Mouse (Mus musculus) hindbrain, postnatal 0 days (tissue): Measurements from ENCODE around the gene Ybx2. TPM values are rescaled to one million over a fixed set of nuclear protein-coding genes. Genes with fewer than 3 reads are reported as not detected.

ENCODE experiments used
- ATAC-seq: fragments of 200-750 bp; cut with Nextera tagmentation; 2 replicates; pipeline ENCODE4 v1.8.0; 2017; ENCODE audit warnings: mild to moderate bottlenecking, moderate TSS enrichment, moderate library complexity
- DNase-seq: peaks from one replicate; pipeline ENCODE4 v3.0.0-alpha.2; 2015; ENCODE audit warnings: low spot score
- H3K27ac ChIP-seq: fragments of 300-500 bp; sonication (generic); 2 replicates; pipeline ENCODE4 v1.5.1; 2014; ENCODE audit warnings: mild to moderate bottlenecking
- H3K27me3 ChIP-seq: fragments of 300-500 bp; sonication (generic); 2 replicates; pipeline ENCODE4 v1.6.1; 2014; ENCODE audit warnings: low read length, mixed read lengths; ENCODE audit not compliant: insufficient read depth
- H3K36me3 ChIP-seq: fragments of 300-500 bp; sonication (generic); 2 replicates; pipeline ENCODE4 v1.6.1; 2014; ENCODE audit warnings: low read length, mixed read lengths; ENCODE audit not compliant: insufficient read depth
- H3K4me1 ChIP-seq: fragments of 300-500 bp; sonication (generic); 2 replicates; pipeline ENCODE4 v1.6.1; 2014; ENCODE audit warnings: antibody characterized with exemption, low read length, mixed read lengths; ENCODE audit not compliant: insufficient read depth
- H3K4me2 ChIP-seq: fragments of 300-500 bp; sonication (generic); 2 replicates; pipeline ENCODE4 v1.6.1; 2014; ENCODE audit warnings: low read depth, mild to moderate bottlenecking, low read length, moderate library complexity, mixed read lengths
- H3K4me3 ChIP-seq: fragments of 300-500 bp; sonication (generic); 2 replicates; pipeline ENCODE4 v1.5.1; 2014; ENCODE audit warnings: low read length
- H3K9ac ChIP-seq: fragments of 300-500 bp; sonication (generic); replicated peaks from 2 replicates; pipeline ENCODE4 v1.6.1; 2014; ENCODE audit warnings: mild to moderate bottlenecking, low read length, moderate library complexity, mixed read lengths
- H3K9me3 ChIP-seq: fragments of 300-500 bp; sonication (generic); 2 replicates; pipeline ENCODE4 v1.6.1; 2016; ENCODE audit warnings: low read length, mixed read lengths
- CTCF ChIP-seq: IDR thresholded peaks from 2 replicates; pipeline ENCODE4 v1.5.1; 2016; ENCODE audit warnings: antibody characterized with exemption, control low read depth, low read depth
- WGBS: fragments of 180-500 bp; shearing (Covaris S2); extraction: QIAGEN DNeasy Blood & Tissue Kit; methylation state at CpG from one replicate; pipeline ENCODE4 v1.1.7; 2014; 5-methylcytosine and 5-hydroxymethylcytosine counted together
- polyA plus RNA-seq: library from polyadenylated mRNA; unstranded; fragments of >200 nt; fragmentation: Nextera tagmentation; extraction: Ambion mirVana; gene quantifications from 2 replicates; pipeline ENCODE4 v1.2.1, GENCODE M21; 2015
- total RNA-seq: library from RNA; depleted of rRNA; stranded (reverse); fragments of >200 nt; gene quantifications from 2 replicates; pipeline ENCODE4 v1.2.3, GENCODE M21; 2014

Ybx2 gene
- total and polyA plus RNA-seq, 2 experiments from 2014 or later: 3.3 to 23.9 TPM

DNA sequence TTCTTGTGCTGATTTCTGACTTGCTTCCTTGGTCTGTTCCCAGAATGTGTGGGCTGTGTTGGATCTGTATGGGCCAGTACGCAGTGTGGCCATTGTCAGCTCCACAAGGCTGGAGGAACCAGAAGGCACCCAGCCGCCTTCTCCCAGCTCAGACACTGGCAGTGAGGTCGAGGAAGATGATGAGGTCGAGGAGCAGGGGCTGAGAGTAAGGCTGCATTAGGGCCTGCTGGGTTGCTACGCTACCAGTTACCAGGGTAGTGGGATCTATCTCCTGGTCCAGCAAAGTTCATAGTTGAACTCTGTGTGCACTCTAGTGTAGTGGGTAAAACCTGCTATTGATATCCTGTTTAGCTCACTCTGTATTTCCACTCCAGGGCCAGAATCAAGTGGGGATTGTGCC lies 26.4 kb upstream of the Ybx2 start:
- no peaks in the 10 kb centered on the region for H3K27me3 ChIP-seq
- 90% methylated on average over 5 of the region's 5 CpGs for WGBS
- ATAC-seq (no peak), DNase-seq (no peak)
- no peak overlapping the region for H3K4me2 ChIP-seq
- H3K27ac ChIP-seq: no peak overlapping the region
- peaks cover 3% of the 10 kb centered on the region; the same call in 1 of the 2 replicates for H3K4me1 ChIP-seq
- H3K9ac ChIP-seq: no peak overlapping the region
- H3K4me3 ChIP-seq: no peak overlapping the region
- H3K9me3 ChIP-seq: no peaks in the 10 kb centered on the region
- H3K36me3 ChIP-seq: peaks cover 78% of the 10 kb centered on the region
- no peak for TF ChIP-seq CTCF

GRCm38 (mm10) chr11:69910177-69910576 lies 25.4 kb upstream of the Ybx2 start:
- H3K27ac ChIP-seq: no peak overlapping the region
- H3K9ac ChIP-seq: no peak overlapping the region
- H3K4me3 ChIP-seq: no peak overlapping the region
- H3K4me2 ChIP-seq: no peak overlapping the region
- ATAC-seq: no peak
- 97% methylated on average over 8 of the region's 8 CpGs for WGBS
- DNase-seq: no peak
- peaks cover 74% of the 10 kb centered on the region for H3K36me3 ChIP-seq
- H3K4me1 ChIP-seq: peaks cover 8% of the 10 kb centered on the region; the same call in 1 of the 2 replicates
- no peaks in the 10 kb centered on the region for H3K27me3 ChIP-seq
- no peaks in the 10 kb centered on the region for H3K9me3 ChIP-seq
- no peak for TF ChIP-seq CTCF

- no peak overlapping the region for H3K4me2 ChIP-seq
- no peak overlapping the region for H3K4me3 ChIP-seq
- no peak overlapping the region for H3K27ac ChIP-seq
- H3K27me3 ChIP-seq: no peaks in the 10 kb centered on the region
- DNase-seq (no peak), ATAC-seq (no peak)
- H3K4me1 ChIP-seq: peaks cover 8% of the 10 kb centered on the region; the same call in 1 of the 2 replicates
- WGBS: 93% methylated on average over 17 of the region's 17 CpGs
- no peak for TF ChIP-seq CTCF
- H3K36me3 ChIP-seq: peaks cover 72% of the 10 kb centered on the region
- no peaks in the 10 kb centered on the region for H3K9me3 ChIP-seq
- no peak overlapping the region for H3K9ac ChIP-seq
These were observed 24.6 kb upstream of the Ybx2 start for GRCm38 (mm10) chr11:69910781-69911560.

GRCm38 (mm10) chr11:69911701-69912100 lies 23.9 kb upstream of the Ybx2 start:
- Histone ChIP-seq H3K4me3 (no peak overlapping the region), H3K9me3 (no peaks in the 10 kb centered on the region), H3K27ac (no peak overlapping the region), H3K9ac (no peak overlapping the region), H3K4me2 (no peak overlapping the region), H3K36me3 (peaks cover 70% of the 10 kb centered on the region), H3K27me3 (no peaks in the 10 kb centered on the region), H3K4me1 (peaks cover 8% of the 10 kb centered on the region; the same call in 1 of the 2 replicates)
- 96% methylated on average over 6 of the region's 6 CpGs for WGBS
- TF ChIP-seq CTCF: no peak
- ATAC-seq (no peak), DNase-seq (no peak)

DNA sequence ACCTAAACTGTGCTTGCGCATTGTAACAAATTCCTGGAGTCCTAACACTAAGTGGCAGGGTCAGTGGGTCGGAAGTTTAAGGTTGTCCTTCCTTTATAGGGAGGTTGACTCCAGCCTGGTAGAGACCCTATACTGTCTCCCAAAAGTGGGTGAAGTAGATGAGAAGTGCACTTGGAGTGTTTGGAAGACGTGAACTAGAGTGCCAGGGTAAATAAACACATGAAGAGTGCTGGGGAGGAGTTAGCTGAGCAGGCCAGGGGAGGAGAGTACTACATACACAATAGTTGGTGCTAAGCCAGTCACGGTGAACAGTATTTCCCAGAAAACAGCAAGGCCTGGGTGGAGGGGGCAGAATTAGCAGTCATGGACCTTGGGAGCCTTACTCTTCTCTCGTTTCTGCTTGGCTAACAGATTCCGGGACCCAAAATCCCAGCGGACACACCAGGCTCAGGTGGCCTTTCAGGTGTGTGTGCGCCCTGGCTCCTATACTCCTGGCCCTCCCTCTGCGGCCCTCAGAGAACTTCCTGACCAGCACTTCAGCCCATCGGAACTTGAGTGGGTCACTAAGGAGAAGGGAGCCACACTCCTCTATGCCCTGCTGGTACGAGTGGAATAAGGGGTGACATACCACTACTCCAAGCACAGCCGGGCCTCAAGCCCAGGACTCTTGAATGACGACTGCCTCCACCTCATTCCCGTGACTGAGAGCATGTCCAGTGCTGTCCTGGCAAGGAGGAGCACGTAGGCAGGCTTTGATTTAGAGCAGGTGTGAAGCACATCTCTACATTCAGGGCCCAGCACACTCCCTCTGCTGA lies 22.7 kb upstream of the Ybx2 start:
- WGBS: 80% methylated on average over 15 of the region's 15 CpGs
- H3K27me3 ChIP-seq: no peaks in the 10 kb centered on the region
- peak overlapping the region; percentile 84 for H3K4me3 ChIP-seq
- peaks cover 70% of the 10 kb centered on the region for H3K36me3 ChIP-seq
- no peak for TF ChIP-seq CTCF
- H3K4me1 ChIP-seq: peaks cover 8% of the 10 kb centered on the region; the same call in 1 of the 2 replicates
- peak overlapping the region; percentile 93; the same call in 1 of the 2 replicates for H3K9ac ChIP-seq
- H3K9me3 ChIP-seq: no peaks in the 10 kb centered on the region
- peak overlapping the region; percentile 97 for H3K4me2 ChIP-seq
- DNase-seq (no peak), ATAC-seq (no peak)
- peak overlapping the region; percentile 91; the same call in 1 of the 2 replicates for H3K27ac ChIP-seq

- peak within 1 kb of the TSS; percentile 93 for H3K9ac ChIP-seq
- peak within 1 kb of the TSS; percentile 97 for H3K4me2 ChIP-seq
- H3K27ac ChIP-seq: peak within 1 kb of the TSS; percentile 91
- WGBS: 1% methylated on average over 57 of the region's 61 CpGs
- TF ChIP-seq CTCF: no peak
- peak within 1 kb of the TSS; percentile 84 for H3K4me3 ChIP-seq
- no peaks in the 10 kb centered on the region for H3K9me3 ChIP-seq
- peak; percentile 97 for DNase-seq
- H3K4me1 ChIP-seq: peaks cover 8% of the 10 kb centered on the region; the same call in 1 of the 2 replicates
- H3K36me3 ChIP-seq: peaks cover 68% of the 10 kb centered on the region
- no peaks in the 10 kb centered on the region for H3K27me3 ChIP-seq
- ATAC-seq: peak; percentile 94
These were observed 21.8 kb upstream of the Ybx2 start, which contains the start of gene Gps2 for GRCm38 (mm10) chr11:69913554-69914371. Gene Gps2 (plus strand): TSS chr11:69913888.
